Comparison of ENCODE assay signal across 8 mouse cellular contexts in genomic region chr7:31139765-31140164, GRCm38 (mm10). TPM values are rescaled to one million over a fixed set of nuclear protein-coding genes. Genes with fewer than 3 reads are reported as not detected.
DNase-seq lines count a peak whose midpoint lies in the region; ATAC-seq and TF ChIP-seq lines count a peak whose summit lies in the region.

No protein-coding gene starts in this region.

- H3K4me3 ChIP-seq in forebrain, embryonic 12.5 days (replicated peaks), result no peak overlapping the region
- no peak overlapping the region for H3K4me3 ChIP-seq in forebrain, embryonic 10.5 days
- H3K4me3 ChIP-seq in E14TG2a.4 (replicated peaks; ENCODE audit: low read length), result no peak overlapping the region
- H3K4me3 ChIP-seq in heart, embryonic 15.5 days, result no peak overlapping the region
- H3K4me3 ChIP-seq in stomach, embryonic 14.5 days (ENCODE audit: low read depth, low read length), result no peak overlapping the region

- H3K27me3 ChIP-seq in forebrain, embryonic 12.5 days, result no peaks in the 10 kb centered on the region
- no peaks in the 10 kb centered on the region for H3K27me3 ChIP-seq in forebrain, embryonic 10.5 days (ENCODE audit: poor library complexity, severe bottlenecking)
- no peaks in the 10 kb centered on the region for H3K27me3 ChIP-seq in E14TG2a.4 (ENCODE audit: insufficient read depth, low read length)
- H3K27me3 ChIP-seq in heart, embryonic 15.5 days, result no peaks in the 10 kb centered on the region
- no peaks in the 10 kb centered on the region for H3K27me3 ChIP-seq in stomach, embryonic 14.5 days (ENCODE audit: control insufficient read depth, insufficient read depth, low read length)

- no peak overlapping the region for H3K9ac ChIP-seq in forebrain, embryonic 12.5 days
- H3K9ac ChIP-seq in heart, embryonic 15.5 days, result no peak overlapping the region
- H3K9ac ChIP-seq in stomach, embryonic 14.5 days (replicated peaks; ENCODE audit: low read depth, low read length), result no peak overlapping the region

- no peak for DNase-seq in forebrain, embryonic 10.5 days (ENCODE audit: extremely low spot score, low spot score)
- peak; percentile 82 to 85 for DNase-seq in cerebellum, postnatal 10 days
- DNase-seq in kidney, postnatal 25 days, result peak; percentile 73 to 78

- 71% methylated on average over 5 of the region's 5 CpGs for WGBS in forebrain, embryonic 12.5 days
- 73% methylated on average over 5 of the region's 5 CpGs for WGBS in forebrain, embryonic 10.5 days
- WGBS in heart, embryonic 15.5 days, result 63% methylated on average over 5 of the region's 5 CpGs
- WGBS in stomach, embryonic 14.5 days, result 65% methylated on average over 5 of the region's 5 CpGs

- H3K4me2 ChIP-seq in forebrain, embryonic 12.5 days, result no peak overlapping the region
- no peak overlapping the region for H3K4me2 ChIP-seq in heart, embryonic 15.5 days
- H3K4me2 ChIP-seq in stomach, embryonic 14.5 days (replicated peaks; ENCODE audit: low read depth, low read length), result no peak overlapping the region

- TF ChIP-seq CTCF in E14TG2a.4 (conservative IDR thresholded peaks at IDR 0.05; ENCODE audit: low read length), result peak; percentile 91

- no peaks in the 10 kb centered on the region for H3K9me3 ChIP-seq in forebrain, embryonic 12.5 days
- no peaks in the 10 kb centered on the region for H3K9me3 ChIP-seq in forebrain, embryonic 10.5 days
- no peaks in the 10 kb centered on the region for H3K9me3 ChIP-seq in E14TG2a.4 (ENCODE audit: low read length)
- H3K9me3 ChIP-seq in heart, embryonic 15.5 days (replicated peaks), result no peaks in the 10 kb centered on the region
- no peaks in the 10 kb centered on the region for H3K9me3 ChIP-seq in stomach, embryonic 14.5 days (ENCODE audit: control insufficient read depth, low read depth, low read length)

- ATAC-seq in forebrain, embryonic 12.5 days (ENCODE audit: low FRiP score), result peak; percentile 53
- ATAC-seq in heart, embryonic 15.5 days (replicated peaks; ENCODE audit: insufficient number of reproducible peaks, insufficient read depth, low FRiP score, low read depth), result peak; percentile 49
- ATAC-seq in megakaryocyte-erythroid progenitor cell, adult 5-6 weeks (replicated peaks; ENCODE audit: low FRiP score, low TSS enrichment, poor library complexity, severe bottlenecking), result peak; percentile 86
- peak; percentile 33; the same call in 1 of the 2 replicates for ATAC-seq in stomach, embryonic 14.5 days (ENCODE audit: insufficient number of reproducible peaks, insufficient read depth, low FRiP score, low read depth)

- no peak overlapping the region for H3K27ac ChIP-seq in forebrain, embryonic 12.5 days
- no peak overlapping the region for H3K27ac ChIP-seq in forebrain, embryonic 10.5 days
- peak overlapping the region; percentile 64 for H3K27ac ChIP-seq in heart, embryonic 15.5 days
- no peak overlapping the region for H3K27ac ChIP-seq in stomach, embryonic 14.5 days (ENCODE audit: low read length)

- peaks cover 93% of the 10 kb centered on the region for H3K36me3 ChIP-seq in forebrain, embryonic 12.5 days (replicated peaks)
- peaks cover 98% of the 10 kb centered on the region for H3K36me3 ChIP-seq in forebrain, embryonic 10.5 days (replicated peaks)
- peaks cover 89% of the 10 kb centered on the region for H3K36me3 ChIP-seq in E14TG2a.4 (ENCODE audit: insufficient read depth, low read length)
- H3K36me3 ChIP-seq in heart, embryonic 15.5 days, result peaks cover 83% of the 10 kb centered on the region
- peaks cover 78% of the 10 kb centered on the region for H3K36me3 ChIP-seq in stomach, embryonic 14.5 days (ENCODE audit: control insufficient read depth, insufficient read depth, low read length)

- no peaks in the 10 kb centered on the region for H3K4me1 ChIP-seq in forebrain, embryonic 12.5 days
- no peaks in the 10 kb centered on the region for H3K4me1 ChIP-seq in forebrain, embryonic 10.5 days
- peaks cover 17% of the 10 kb centered on the region for H3K4me1 ChIP-seq in E14TG2a.4 (replicated peaks; ENCODE audit: low read depth, low read length)
- H3K4me1 ChIP-seq in heart, embryonic 15.5 days (replicated peaks), result peaks cover 3% of the 10 kb centered on the region
- no peaks in the 10 kb centered on the region for H3K4me1 ChIP-seq in stomach, embryonic 14.5 days (ENCODE audit: control insufficient read depth, insufficient read depth, low read length)

RNA-seq across cellular contexts. Expression of gene Scn1b, which starts 13.0 kb away (rescaled TPM):
- 1.1 and 1.3 TPM in 2 replicates for polyA plus RNA-seq in forebrain, embryonic 12.5 days (2016; fragmentation: Nextera tagmentation; extraction: Ambion mirVana)
- polyA plus RNA-seq in forebrain, embryonic 10.5 days (2016; fragmentation: Nextera tagmentation; extraction: Ambion mirVana), result 0.25 and 0.55 TPM in 2 replicates
- 3.7 and 4.0 TPM in 2 replicates for polyA plus RNA-seq in heart, embryonic 15.5 days (2015; fragmentation: Nextera tagmentation; extraction: Ambion mirVana)
- 0.64 TPM in 1 of 2 replicates, not detected in the other for total RNA-seq in megakaryocyte-erythroid progenitor cell, adult 5-6 weeks (2014; fragmentation: Nextera tagmentation)
- 1.4 TPM in 1 of 2 replicates, not detected in the other for total RNA-seq in megakaryocyte-erythroid progenitor cell, adult 5-6 weeks (2017)
- polyA plus RNA-seq in stomach, embryonic 14.5 days (2014; fragmentation: Nextera tagmentation; extraction: Ambion mirVana), result 1.2 and 1.4 TPM in 2 replicates

RNA-seq across cellular contexts. Expression of gene Gramd1a, which starts 15.9 kb away (rescaled TPM):
- polyA plus RNA-seq in forebrain, embryonic 12.5 days (2016; fragmentation: Nextera tagmentation; extraction: Ambion mirVana), result 155 and 174 TPM in 2 replicates
- 74.5 and 79.7 TPM in 2 replicates for polyA plus RNA-seq in forebrain, embryonic 10.5 days (2016; fragmentation: Nextera tagmentation; extraction: Ambion mirVana)
- 41.4 and 56.8 TPM in 2 replicates for polyA plus RNA-seq in heart, embryonic 15.5 days (2015; fragmentation: Nextera tagmentation; extraction: Ambion mirVana)
- 75.2 and 78.4 TPM in 2 replicates for total RNA-seq in megakaryocyte-erythroid progenitor cell, adult 5-6 weeks (2014; fragmentation: Nextera tagmentation)
- total RNA-seq in megakaryocyte-erythroid progenitor cell, adult 5-6 weeks (2017), result 19.2 and 29.6 TPM in 2 replicates
- 62.1 and 63.1 TPM in 2 replicates for polyA plus RNA-seq in stomach, embryonic 14.5 days (2014; fragmentation: Nextera tagmentation; extraction: Ambion mirVana)

RNA-seq across cellular contexts. Expression of gene Hpn, which starts 24.7 kb away (rescaled TPM):
- 0.49 and 0.67 TPM in 2 replicates for polyA plus RNA-seq in forebrain, embryonic 12.5 days (2016; fragmentation: Nextera tagmentation; extraction: Ambion mirVana)
- polyA plus RNA-seq in forebrain, embryonic 10.5 days (2016; fragmentation: Nextera tagmentation; extraction: Ambion mirVana), result 1.4 and 1.9 TPM in 2 replicates
- polyA plus RNA-seq in heart, embryonic 15.5 days (2015; fragmentation: Nextera tagmentation; extraction: Ambion mirVana), result 1.5 and 4.8 TPM in 2 replicates
- total RNA-seq in megakaryocyte-erythroid progenitor cell, adult 5-6 weeks (2014; fragmentation: Nextera tagmentation), result 103 and 201 TPM in 2 replicates
- 28.3 and 32.3 TPM in 2 replicates for total RNA-seq in megakaryocyte-erythroid progenitor cell, adult 5-6 weeks (2017)
- polyA plus RNA-seq in stomach, embryonic 14.5 days (2014; fragmentation: Nextera tagmentation; extraction: Ambion mirVana), result 23.0 TPM in 2 replicates

Comparison
In these comparisons a context has a peak if more than half of its experiments do, and no peak if none do; other contexts are left out.
1. ATAC-seq: peak in every context shown above with its lines; median percentile 86 in megakaryocyte-erythroid progenitor cell, adult 5-6 weeks; 53 in forebrain, embryonic 12.5 days; 49 in heart, embryonic 15.5 days; 33 in stomach, embryonic 14.5 days.